Mouse (Mus musculus): ENCODE measurements at regions not wholly inside any gene's neighbourhood (a gene's known extent, or its start where the extent isn't known, plus 50 kb on each side); places are given as distances from the start of the nearest gene placed in this dataset.
A peak's percentile ranks its signal among the peaks of the same experiment; 100 is the strongest.

GRCm38 (mm10) chr19:53459407-53459788 lies 69.0 kb upstream of the Smndc1 start:
- TF ChIP-seq POLR2A (IDR thresholded peaks at IDR 0.05; ENCODE audit: low read depth, low read length) (no peak), CTCF (conservative IDR thresholded peaks at IDR 0.05; ENCODE audit: insufficient read depth, insufficient read length, low read depth, low read length) (no peak)
- no peak for DNase-seq
- no peaks in the 10 kb centered on the region; the same call in 1 of the 2 replicates for H3K27me3 ChIP-seq (replicated peaks; ENCODE audit: control insufficient read depth, insufficient read depth, low read length)
- no peaks in the 10 kb centered on the region for H3K36me3 ChIP-seq (ENCODE audit: control insufficient read depth, insufficient read depth, low read length)
- no peak overlapping the region for H3K4me3 ChIP-seq (ENCODE audit: insufficient read depth, low read depth, low read length)
- no peak overlapping the region for H3K27ac ChIP-seq (ENCODE audit: insufficient read depth, low read depth, low read length)
- H3K4me1 ChIP-seq (ENCODE audit: control insufficient read depth, insufficient read depth, low read length) = no peaks in the 10 kb centered on the region; the same call in 1 of the 2 replicates
- WGBS = 49% methylated on average over 3 of the region's 3 CpGs

GRCm38 (mm10) chr19:53458770-53459406 lies 68.5 kb upstream of the Smndc1 start:
- Histone ChIP-seq H3K27me3 (replicated peaks; ENCODE audit: control insufficient read depth, insufficient read depth, low read length) (no peaks in the 10 kb centered on the region; the same call in 1 of the 2 replicates), H3K36me3 (ENCODE audit: control insufficient read depth, insufficient read depth, low read length) (no peaks in the 10 kb centered on the region), H3K4me1 (ENCODE audit: control insufficient read depth, insufficient read depth, low read length) (no peaks in the 10 kb centered on the region; the same call in 1 of the 2 replicates), H3K4me3 (ENCODE audit: insufficient read depth, low read depth, low read length) (no peak overlapping the region), H3K27ac (ENCODE audit: insufficient read depth, low read depth, low read length) (no peak overlapping the region)
- WGBS = 59% methylated on average over 10 of the region's 10 CpGs
- TF ChIP-seq CTCF (conservative IDR thresholded peaks at IDR 0.05; ENCODE audit: insufficient read depth, insufficient read length, low read depth, low read length) (no peak), POLR2A (IDR thresholded peaks at IDR 0.05; ENCODE audit: low read depth, low read length) (no peak)
- no peak for DNase-seq

GRCm38 (mm10) chr19:53456681-53457080 lies 66.3 kb upstream of the Smndc1 start:
- H3K27ac ChIP-seq (ENCODE audit: insufficient read depth, low read depth, low read length) = no peak overlapping the region
- WGBS = 73% methylated on average over 5 of the region's 5 CpGs
- H3K4me1 ChIP-seq (ENCODE audit: control insufficient read depth, insufficient read depth, low read length) = no peaks in the 10 kb centered on the region; the same call in 1 of the 2 replicates
- H3K4me3 ChIP-seq (ENCODE audit: insufficient read depth, low read depth, low read length) = no peak overlapping the region
- no peak for DNase-seq
- no peaks in the 10 kb centered on the region; the same call in 1 of the 2 replicates for H3K27me3 ChIP-seq (replicated peaks; ENCODE audit: control insufficient read depth, insufficient read depth, low read length)
- TF ChIP-seq CTCF (conservative IDR thresholded peaks at IDR 0.05; ENCODE audit: insufficient read depth, insufficient read length, low read depth, low read length) = no peak
- TF ChIP-seq POLR2A (IDR thresholded peaks at IDR 0.05; ENCODE audit: low read depth, low read length) = no peak
- no peaks in the 10 kb centered on the region for H3K36me3 ChIP-seq (ENCODE audit: control insufficient read depth, insufficient read depth, low read length)

GRCm38 (mm10) chr19:53454571-53454970 lies 64.2 kb upstream of the Smndc1 start:
- Histone ChIP-seq H3K4me1 (ENCODE audit: control insufficient read depth, insufficient read depth, low read length) (no peaks in the 10 kb centered on the region), H3K36me3 (ENCODE audit: control insufficient read depth, insufficient read depth, low read length) (no peaks in the 10 kb centered on the region), H3K27me3 (replicated peaks; ENCODE audit: control insufficient read depth, insufficient read depth, low read length) (no peaks in the 10 kb centered on the region), H3K4me3 (ENCODE audit: insufficient read depth, low read depth, low read length) (no peak overlapping the region), H3K27ac (ENCODE audit: insufficient read depth, low read depth, low read length) (no peak overlapping the region)
- no peak for DNase-seq
- TF ChIP-seq POLR2A (IDR thresholded peaks at IDR 0.05; ENCODE audit: low read depth, low read length) = no peak
- TF ChIP-seq CTCF (conservative IDR thresholded peaks at IDR 0.05; ENCODE audit: insufficient read depth, insufficient read length, low read depth, low read length) = no peak
- 92% methylated on average over 4 of the region's 4 CpGs for WGBS

GRCm38 (mm10) chr19:53454059-53454458 lies 63.7 kb upstream of the Smndc1 start:
- Histone ChIP-seq H3K27ac (ENCODE audit: insufficient read depth, low read depth, low read length) (no peak overlapping the region), H3K27me3 (replicated peaks; ENCODE audit: control insufficient read depth, insufficient read depth, low read length) (no peaks in the 10 kb centered on the region), H3K4me1 (ENCODE audit: control insufficient read depth, insufficient read depth, low read length) (no peaks in the 10 kb centered on the region), H3K4me3 (ENCODE audit: insufficient read depth, low read depth, low read length) (no peak overlapping the region), H3K36me3 (ENCODE audit: control insufficient read depth, insufficient read depth, low read length) (no peaks in the 10 kb centered on the region)
- DNase-seq = no peak
- WGBS = 74% methylated on average over 3 of the region's 3 CpGs
- TF ChIP-seq CTCF (conservative IDR thresholded peaks at IDR 0.05; ENCODE audit: insufficient read depth, insufficient read length, low read depth, low read length) (no peak), POLR2A (IDR thresholded peaks at IDR 0.05; ENCODE audit: low read depth, low read length) (no peak)

GRCm38 (mm10) chr19:53453317-53453947 lies 63.1 kb upstream of the Smndc1 start:
- WGBS = 75% methylated on average over 13 of the region's 13 CpGs

GRCm38 (mm10) chr19:53452360-53452759 lies 62.0 kb upstream of the Smndc1 start:
- TF ChIP-seq CTCF (conservative IDR thresholded peaks at IDR 0.05; ENCODE audit: insufficient read depth, insufficient read length, low read depth, low read length) (no peak), POLR2A (IDR thresholded peaks at IDR 0.05; ENCODE audit: low read depth, low read length) (no peak)
- Histone ChIP-seq H3K27me3 (replicated peaks; ENCODE audit: control insufficient read depth, insufficient read depth, low read length) (no peaks in the 10 kb centered on the region), H3K36me3 (ENCODE audit: control insufficient read depth, insufficient read depth, low read length) (no peaks in the 10 kb centered on the region), H3K4me3 (ENCODE audit: insufficient read depth, low read depth, low read length) (no peak overlapping the region), H3K4me1 (ENCODE audit: control insufficient read depth, insufficient read depth, low read length) (peaks cover 5% of the 10 kb centered on the region; the same call in 1 of the 2 replicates), H3K27ac (ENCODE audit: insufficient read depth, low read depth, low read length) (no peak overlapping the region)
- DNase-seq = peak; percentile 37
- 23% methylated on average over 3 of the region's 3 CpGs for WGBS

More at GRCm38 (mm10) chr19:53453317-53453947, 63.1 kb upstream of the Smndc1 start:
- Histone ChIP-seq H3K27me3 (replicated peaks; ENCODE audit: control insufficient read depth, insufficient read depth, low read length) (no peaks in the 10 kb centered on the region), H3K4me3 (ENCODE audit: insufficient read depth, low read depth, low read length) (no peak overlapping the region), H3K36me3 (ENCODE audit: control insufficient read depth, insufficient read depth, low read length) (no peaks in the 10 kb centered on the region), H3K4me1 (ENCODE audit: control insufficient read depth, insufficient read depth, low read length) (peaks cover 5% of the 10 kb centered on the region; the same call in 1 of the 2 replicates), H3K27ac (ENCODE audit: insufficient read depth, low read depth, low read length) (no peak overlapping the region)
- TF ChIP-seq POLR2A (IDR thresholded peaks at IDR 0.05; ENCODE audit: low read depth, low read length) (no peak), CTCF (conservative IDR thresholded peaks at IDR 0.05; ENCODE audit: insufficient read depth, insufficient read length, low read depth, low read length) (no peak)
- DNase-seq = no peak

Measured in kidney, adult 2 months (tissue).